Mouse (Mus musculus) fibroblast of lung, adult 2 months (primary cell): ENCODE measurements around the gene Tbxa2r.

ENCODE experiments used
- DNase-seq: peaks from one replicate; pipeline ENCODE4 v3.0.0-alpha.2; 2011; ENCODE audit warnings: low read depth

Gene Tbxa2r

DNA sequence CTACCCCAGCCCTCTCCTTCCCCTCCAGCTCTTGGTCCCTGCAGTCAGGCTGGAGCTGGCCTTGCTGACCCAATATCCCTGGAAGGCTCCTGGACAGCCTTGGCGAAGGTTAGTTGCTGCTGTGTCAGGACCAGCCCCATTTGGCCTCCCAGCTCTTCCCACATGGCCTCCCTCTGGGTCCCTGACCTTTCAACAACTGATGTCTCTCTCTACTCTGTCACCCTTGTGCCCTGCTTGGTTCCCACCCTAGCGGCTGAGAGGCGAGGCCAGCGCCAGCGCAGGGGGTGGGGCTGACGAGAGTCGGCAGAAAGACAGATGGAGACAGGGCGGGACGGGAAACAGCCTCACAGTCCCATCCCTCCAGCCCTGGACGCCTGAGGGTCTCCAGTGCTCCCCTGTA lies at the start of gene Tbxa2r:
TSS of gene Tbxa2r (plus strand) at position 346 of the 400 bp plus-strand sequence.
- DNase-seq, result no peak

DNA sequence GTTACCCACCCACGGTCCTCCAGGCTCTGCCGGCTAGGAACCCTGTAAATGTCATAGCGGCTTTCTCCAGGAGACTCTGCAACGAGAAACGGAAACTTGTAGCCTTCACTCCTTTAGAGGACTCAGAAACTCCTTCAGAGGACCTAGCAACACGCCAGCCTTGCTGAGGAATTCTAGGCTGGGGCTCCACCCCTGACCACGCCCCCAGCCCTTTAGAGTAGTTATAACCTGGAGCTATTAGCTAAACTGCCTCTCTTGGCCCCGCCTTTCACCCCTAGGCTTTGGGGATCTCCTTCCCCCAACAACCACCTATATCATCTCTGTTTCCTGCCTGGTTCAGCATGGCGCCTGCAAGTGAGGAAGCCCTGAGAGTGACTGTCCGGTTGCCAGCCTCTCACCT lies 49.0 kb upstream of the Tbxa2r start:
- DNase-seq, result no peak

DNA sequence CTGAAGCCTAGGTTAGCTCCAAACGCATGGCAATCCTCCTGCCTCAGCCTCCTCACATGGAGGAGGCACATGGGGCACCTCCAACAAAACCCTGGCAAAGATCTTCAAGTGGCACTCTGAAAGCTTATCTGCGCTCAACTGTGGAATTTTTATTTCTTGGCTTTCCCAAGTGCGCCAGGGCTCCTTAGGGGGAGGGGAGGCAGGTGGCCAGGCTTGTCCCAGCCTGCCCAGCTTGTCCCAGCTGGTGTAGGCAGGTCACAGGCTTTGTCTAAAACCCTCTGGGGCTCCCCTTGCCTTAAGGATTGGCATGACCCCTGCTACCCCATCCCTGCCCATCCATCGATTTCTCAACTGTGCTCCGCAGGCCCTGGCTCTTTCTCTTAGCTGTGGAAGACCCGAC lies 44.3 kb upstream of the Tbxa2r start:
- no peak for DNase-seq

DNA sequence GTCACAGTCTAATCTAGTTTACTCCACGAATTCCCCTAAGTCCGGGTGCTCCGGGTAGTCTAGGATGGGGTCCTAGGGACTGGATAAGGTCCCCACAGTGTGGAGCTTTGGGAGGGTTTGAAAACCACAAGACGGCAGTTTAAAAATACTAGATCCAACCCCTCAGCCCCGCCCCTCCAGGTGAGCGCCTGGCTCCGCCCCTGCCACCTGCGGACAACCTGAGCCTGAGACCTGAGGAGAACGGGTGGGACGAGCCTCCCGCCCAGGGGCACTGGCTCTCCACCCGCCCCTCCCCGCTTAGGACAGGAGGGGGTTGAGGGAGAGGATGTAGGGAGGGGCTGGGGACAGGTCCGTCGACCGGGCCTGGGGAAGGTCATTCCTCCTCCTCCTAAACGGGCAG lies 43.8 kb upstream of the Tbxa2r start:
- no peak for DNase-seq

DNA sequence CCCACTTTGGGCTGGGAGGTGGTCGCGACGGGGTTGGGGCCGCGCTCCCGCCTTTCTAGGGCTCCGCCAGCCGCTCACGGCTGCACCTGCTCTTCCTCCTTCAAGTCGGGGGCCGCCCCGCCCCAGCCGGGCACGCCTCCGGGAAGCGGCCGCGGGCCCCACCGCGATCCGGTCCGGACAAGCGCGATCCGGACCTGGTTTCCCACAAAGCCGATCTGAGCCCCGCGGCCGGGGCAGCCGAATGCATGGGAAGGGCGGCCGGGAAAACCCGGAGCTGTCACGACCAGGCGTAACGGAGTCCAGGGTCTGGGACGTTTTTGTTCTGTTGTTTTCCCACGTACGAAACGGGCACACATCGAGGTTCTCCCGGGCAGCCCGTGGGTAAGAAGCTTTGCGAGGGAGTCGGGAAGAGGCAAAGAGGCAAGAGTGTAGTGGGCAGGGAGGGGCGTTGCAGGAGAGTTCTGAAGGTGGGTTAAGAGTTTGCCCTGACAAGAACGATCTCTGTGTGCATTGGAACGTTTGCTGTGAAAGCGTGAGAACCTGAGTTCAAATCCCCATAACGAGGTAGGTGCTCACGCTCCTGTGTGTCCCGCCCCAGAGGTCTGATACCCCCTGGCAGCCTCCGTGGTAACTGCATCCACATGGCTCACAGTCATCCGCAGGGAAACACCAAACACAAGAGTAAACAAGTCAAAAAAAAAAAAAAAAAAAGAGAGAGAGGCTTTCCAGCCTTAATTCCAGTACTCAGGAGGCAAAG lies 42.7 kb upstream of the Tbxa2r start:
- DNase-seq, result no peak

DNA sequence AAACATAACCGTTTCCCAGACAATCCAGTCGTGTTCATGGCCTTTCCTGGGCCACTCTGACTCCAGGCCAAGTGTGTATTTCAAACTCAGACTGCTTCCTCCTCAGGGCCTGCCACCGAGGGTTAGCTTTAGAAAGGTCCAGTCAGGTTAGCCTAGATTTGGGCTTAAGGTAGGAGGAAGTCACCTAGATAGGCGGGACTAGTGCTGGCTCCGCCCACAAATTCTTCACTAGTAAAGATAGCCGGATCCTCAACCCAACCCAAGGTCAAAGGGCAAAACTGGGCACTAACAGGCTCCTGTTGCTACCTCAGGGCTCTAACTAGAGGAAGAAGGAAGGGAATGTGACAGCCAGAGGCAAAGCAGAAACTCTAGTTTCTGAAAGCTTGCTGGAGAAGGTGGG lies 41.9 kb upstream of the Tbxa2r start:
- no peak for DNase-seq

DNA sequence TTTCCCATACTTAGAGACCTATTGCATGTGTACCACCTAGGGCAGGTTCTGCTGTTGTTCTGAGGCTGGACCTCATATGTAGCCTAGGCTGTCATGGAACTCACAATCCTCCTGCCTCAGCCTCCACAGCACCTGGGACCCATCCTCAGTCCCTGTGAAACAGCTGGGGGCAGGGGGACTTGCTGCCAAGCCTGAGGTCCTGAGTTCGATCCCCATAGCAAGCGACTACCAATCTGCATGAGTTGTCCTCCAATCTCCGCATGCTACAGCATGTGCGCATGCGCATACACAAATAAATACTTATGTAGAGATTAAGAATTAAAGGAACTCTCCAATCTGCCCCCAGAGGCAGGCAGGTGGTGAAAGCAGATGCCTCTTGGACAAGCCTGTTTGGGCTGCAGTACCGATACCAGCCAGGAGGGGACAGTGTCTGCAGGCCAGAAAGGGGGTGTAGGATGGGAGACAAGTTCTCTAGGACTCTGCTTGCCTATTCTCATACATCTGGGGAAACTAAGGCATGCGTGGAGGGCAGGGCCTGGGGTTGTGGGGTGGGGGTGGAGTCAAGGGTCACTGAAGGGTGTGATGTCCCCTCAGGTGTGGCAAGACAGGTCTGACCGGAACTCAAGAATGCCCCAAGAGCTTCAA lies 40.9 kb upstream of the Tbxa2r start:
- DNase-seq, result no peak

DNA sequence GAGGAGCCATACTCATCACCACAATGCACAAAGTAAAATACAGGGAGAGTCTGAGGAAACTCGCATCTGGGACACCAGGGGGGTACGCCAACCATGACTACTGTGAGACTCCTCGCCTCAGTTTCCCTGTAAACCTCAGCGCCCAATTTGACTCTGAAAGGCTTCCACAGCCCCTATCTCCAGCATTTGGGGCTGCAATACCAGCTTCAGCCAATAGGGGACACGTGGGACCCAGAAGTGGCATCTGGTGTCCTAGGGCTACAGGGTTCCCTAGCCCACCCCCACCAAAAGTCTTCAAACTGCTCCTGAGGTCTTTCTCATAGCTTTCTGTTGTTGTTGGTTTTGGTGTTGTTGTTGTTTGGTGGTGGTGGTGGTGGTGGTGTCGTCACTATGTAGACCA lies 39.9 kb upstream of the Tbxa2r start:
- no peak for DNase-seq

DNA sequence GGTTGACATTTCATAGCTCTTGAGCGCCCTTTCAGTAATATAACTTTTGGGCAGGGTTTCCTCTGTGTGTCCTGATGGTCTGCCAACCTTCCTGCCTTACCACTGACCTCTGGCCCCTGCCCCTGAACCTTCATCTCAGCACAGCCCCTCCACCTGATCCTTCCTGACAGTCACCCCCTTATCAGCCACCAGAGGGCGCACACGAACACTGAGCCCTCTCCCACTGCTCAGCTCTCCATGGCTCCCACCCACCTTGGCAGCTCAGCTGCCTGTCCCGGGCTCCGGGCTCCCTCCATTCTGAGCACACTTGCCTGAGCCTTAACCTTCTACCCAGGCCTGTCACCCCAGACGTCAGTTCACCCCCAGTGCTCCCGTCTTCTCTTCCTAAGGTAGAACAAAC lies 39.3 kb upstream of the Tbxa2r start:
- DNase-seq, result no peak

DNA sequence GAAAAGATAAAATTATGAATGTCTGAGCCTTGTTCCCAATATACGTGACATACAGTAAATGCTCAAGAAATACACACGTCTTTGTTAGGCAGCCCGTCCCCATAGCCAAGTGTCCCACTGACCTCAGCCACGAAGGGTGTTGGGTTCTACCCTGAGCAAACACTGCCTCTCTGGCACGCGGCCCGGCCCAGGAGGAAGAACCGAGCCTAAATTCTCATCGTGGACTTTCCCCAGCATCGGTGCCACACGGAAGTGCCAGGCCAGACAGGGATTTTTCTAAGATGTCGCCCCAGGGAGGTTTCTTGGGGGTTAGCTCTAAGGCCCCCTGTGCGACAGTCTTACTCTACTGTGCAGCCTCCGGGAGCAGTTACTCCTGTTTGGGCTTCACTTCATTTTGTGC lies 38.7 kb upstream of the Tbxa2r start:
- DNase-seq, result no peak

DNA sequence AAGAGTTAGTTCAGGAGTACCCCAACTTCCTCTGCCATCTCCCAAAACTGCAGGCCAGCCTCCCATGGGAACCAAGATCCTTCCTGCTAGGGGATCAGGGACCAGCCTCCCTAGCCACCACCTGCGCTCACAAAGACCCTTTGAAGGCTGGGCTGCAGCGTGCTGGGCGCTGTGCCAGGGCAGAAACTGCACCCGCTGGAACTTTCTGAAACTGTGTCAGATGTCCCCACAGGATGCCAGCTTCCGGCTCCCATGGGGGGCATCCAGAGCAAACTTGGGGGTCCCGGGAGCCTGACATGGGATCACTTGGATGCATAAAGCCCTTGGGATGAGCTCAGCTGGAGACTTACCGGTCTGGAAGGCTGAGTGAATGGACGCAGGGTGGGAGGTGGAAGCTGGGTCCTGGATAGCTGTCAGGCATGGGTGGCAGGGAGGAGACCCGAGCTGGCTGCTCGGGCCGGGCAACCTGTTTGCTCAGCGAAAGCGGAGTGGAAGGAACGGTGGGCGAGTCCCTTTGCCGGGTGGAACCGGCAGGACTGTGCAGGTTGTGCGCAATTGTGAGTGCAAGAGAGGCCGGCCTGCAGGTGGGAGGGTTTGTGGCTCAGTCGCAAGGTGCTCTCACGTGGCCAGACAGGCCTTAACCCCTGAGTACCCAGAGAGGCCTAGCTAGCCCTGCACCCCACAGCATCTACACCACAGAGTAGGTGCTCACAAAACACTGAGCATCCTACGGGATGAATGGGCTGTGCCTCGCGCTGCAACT lies 37.7 kb upstream of the Tbxa2r start:
- no peak for DNase-seq

DNA sequence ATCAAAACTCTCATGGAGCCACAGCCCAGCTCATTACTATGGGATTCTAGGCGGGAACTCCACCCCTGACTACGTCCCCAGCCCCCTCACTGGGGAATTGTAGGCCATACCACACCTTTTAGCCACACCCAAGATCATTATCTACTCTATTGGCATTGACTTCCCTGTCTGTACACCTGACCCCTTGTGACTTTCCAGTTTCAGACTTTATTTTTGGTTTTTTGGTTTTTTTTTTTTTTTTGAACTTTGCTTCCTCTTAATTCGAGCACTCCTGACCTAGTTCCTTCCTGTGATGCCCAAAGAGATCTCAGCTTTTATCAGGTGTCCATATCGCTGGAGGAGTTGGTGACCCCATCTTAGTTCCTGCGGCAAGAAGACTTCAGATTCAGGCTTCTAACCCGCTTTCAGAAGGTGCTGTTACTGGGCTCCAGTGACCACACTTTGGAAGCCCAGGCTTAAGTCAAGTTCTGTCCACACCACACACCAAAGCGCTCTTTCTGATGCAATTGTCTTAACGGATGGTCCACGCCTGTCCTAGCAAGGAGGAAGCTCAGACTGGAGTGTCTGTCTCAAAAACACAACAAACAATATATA lies 36.9 kb upstream of the Tbxa2r start, which contains the start of gene Tjp3:
TSS of gene Tjp3 (minus strand) at position 71 of the 594 bp plus-strand sequence.
- DNase-seq, result no peak

DNA sequence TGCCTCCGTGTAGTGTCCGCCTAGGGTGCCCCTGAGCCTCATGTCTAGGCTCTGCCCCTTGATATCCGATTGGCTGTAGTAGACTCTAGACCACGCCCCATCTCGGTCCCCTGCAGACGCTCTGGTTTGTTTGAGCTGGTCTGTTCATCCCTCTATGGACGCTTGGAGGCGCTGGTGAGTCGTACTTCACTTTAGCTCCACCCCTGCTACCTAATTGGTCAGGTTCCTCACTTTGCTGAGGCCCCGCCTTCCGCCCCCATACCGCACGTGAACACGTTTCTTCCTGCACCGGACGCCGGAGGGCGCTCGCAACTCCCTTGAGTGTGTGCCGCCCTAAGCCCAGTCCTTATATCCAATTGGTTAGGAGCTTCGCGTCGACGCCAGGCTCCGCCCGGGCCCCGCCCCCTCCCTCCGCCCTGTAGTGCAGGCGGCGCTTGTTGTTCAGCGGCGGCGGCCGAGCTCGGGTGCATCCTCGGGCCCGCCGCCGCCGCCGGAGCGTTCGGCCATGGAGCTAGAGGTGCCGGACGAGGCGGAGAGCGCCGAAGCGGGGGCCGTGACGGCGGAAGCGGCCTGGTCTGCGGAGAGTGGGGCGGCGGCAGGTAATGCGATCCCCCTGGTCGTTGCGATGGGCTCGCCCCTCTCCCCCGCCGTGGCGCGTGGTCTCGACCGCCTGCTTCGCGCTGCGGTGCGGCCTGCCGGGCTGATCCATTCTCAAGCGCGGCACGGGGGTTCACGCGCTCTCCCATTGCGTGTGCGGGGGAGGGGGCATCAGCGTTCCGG lies 35.8 kb upstream of the Tbxa2r start, which contains the start of gene Pip5k1c:
TSS of gene Pip5k1c (plus strand) at position 410 of the 780 bp plus-strand sequence.
- DNase-seq, result peak; percentile 100

DNA sequence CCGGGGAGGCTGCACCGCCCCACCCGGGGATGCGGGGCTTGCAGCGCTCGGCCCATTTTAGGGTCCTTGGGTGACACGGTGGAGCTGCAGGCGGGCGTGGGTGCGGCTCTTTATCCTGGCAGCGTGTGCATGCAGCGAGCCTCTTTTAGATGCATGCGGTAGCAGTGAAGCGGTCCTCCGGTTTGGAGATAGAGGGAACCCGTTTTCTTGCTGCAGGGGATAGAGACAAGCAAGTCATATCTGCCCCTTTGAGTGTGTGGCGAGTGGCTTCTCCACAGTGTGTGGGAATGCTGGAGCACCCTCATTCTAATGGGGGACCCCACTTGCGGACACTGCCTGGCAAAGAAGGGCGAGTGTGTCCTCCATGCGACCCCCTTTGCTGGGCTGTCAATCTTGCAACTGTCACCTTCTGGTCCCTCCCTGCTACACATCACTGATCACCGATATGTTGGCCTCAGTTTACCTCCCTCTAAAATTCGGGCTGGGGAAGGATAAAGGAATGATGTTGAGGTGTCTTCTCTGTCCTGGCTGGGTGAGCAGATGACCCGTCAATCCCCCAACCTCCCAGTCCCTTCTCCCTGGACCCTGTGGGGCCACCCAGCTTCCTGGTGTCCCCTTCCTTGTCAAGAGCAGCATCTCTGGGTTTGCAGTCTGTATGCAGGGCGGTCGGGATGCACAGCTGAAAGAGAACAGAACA lies 35.0 kb upstream of the Tbxa2r start:
- no peak for DNase-seq

DNA sequence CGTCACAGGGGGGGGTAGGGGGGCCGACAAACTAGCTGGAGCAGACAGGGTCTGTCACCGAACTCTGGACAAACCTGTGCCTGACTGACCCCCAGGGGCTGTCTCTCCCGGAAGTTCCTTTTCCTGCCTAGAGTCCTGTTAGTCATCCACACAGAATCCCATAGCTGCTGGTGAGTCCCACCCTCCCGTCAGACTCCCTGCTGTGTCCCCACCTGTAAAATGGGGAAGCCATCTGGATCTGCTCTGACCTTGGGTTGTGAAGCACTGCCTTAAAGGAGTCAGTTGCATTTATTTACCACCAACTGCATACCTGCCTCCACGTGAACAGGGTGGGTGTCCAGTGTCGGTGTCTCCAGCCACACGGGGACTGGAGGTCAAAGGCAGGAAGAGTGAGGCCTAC lies 34.1 kb upstream of the Tbxa2r start:
- no peak for DNase-seq

DNA sequence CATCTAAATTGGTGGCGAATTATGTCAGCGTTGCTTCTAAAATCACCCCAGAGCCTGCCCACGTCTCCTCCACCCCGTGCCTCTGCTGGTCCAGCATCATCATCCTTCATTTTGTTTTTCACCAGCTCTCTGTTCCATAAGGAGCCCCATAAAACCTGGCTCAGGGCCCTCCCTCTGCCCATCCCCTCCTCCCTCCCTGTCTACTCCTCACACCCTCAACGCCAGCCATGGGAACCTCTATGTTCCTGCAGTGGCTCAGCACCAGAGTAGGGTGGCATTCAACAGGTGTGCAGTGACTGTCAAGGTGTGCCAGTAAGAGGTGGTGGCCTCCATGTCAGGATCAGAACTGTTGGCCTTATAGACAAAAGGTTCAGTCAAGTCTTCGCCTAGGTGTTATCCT lies 33.3 kb upstream of the Tbxa2r start:
- DNase-seq, result no peak

DNA sequence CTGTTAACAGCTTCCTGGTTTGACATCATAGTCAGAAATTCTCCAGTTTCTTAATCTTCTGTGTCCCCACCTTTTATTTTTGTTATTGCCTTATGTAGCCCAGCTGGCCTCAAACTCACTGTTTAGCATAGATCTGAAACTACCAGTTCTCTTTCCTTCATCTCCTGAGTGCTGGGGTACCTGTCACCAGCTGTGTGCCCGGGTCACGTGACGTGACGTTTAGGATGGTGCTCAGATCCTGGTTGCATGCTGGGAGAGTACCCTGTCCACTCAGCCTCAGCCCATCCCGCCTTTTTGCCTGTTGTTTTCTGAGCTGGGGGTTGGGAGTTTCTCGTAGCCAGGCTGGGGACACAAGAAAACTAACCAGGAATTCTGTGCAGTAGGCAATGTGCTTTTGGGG lies 31.3 kb upstream of the Tbxa2r start:
- DNase-seq, result no peak

DNA sequence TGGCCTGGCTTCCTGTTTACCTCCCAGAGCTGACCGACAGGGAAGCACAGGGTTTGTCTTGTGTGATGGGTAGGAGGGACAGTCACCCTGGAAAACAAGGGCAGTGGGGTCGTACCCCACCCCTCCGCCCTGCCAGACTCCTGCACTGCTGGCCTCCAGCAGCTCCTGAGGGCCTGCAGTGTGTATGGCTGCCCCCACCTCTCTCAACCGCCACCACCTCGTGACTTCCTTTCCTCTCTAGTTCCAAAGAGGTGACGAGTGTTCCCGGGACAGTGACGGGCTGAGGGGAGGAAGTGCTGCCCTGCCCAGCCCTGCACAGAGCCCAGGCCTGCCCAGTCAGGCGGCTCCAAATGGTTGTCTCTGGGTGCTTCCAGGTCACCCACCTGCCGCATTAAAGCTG lies 30.7 kb upstream of the Tbxa2r start:
- DNase-seq, result no peak

DNA sequence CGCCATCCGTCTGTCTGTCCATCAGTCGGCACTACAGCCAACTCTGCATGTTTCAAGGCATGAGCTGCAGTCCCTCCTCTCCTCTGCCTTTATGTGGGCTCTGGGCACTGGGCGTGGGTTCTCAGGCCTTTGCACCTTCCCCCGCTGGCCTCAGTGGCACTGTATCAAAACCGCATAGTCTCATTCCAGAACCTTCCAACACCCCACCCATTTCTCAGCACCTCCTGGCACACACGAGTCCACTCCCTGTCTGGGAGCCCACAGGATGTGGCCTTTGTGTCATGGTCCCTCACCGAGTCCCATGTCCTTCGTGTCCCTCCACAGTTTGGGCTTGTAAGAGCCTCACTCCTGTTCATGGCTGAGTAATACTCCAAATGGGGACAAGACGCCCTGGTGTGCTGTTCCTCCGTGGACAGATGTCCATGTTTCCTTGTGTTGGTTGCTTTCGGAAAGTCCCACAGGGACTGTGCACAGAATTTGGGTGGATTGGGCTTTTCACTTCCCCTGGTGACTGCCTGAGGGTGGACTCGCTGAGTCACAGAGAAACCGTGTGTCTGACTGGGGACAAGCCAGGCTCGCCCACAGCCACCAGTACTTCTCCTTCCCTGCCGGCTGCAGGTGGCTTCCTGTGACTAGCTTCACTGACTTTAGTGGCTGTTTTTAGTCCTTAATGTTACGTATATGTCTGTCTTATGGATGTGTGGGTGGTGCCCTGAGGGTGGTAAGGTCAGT lies 30.0 kb upstream of the Tbxa2r start:
- no peak for DNase-seq

DNA sequence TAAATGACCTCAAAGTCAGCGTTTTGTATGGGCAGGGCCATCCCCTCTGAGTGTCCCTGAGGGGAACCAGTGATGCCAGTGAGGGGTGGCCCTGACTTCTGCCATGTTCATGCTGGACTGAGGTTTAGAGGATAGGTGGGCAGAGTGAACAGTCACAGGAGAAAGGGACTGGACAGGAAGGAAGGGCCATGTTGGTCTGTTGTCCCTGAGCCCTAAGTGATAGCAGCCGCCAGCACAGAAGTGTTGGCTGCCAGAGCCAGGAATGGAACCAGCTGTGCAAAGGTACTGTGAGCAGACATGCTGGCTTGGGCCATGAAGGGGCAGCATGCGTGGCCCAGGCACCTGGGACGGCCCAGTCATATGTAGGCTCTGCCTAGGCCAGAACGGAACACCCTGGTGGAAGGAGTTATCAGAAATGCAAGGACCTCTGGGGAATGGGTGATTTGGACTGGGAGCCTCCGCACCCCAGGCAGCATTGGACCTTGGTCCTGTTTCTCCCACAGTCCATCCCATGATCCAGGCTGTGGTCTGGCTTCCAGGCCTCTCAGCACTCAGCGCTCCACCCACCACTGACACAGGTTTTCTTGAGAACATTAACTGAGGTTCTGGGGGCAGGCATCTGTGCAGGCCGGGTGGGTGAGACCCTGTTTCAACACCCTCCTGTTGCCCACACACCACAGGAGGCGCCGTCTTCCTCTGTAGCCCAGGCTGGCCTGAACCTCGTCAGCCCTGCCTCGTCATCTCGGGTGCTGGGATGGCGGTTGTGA lies 28.8 kb upstream of the Tbxa2r start:
- DNase-seq, result no peak
